Mouse (Mus musculus) stomach, embryonic 16.5 days (tissue): ENCODE measurements around the gene Iqcb1. TPM values are rescaled to one million over a fixed set of nuclear protein-coding genes. Genes with fewer than 3 reads are reported as not detected.

Experiments
- ATAC-seq: fragments of 200-750 bp; cut with Nextera tagmentation; 2 replicates; pipeline ENCODE4 v1.8.0; 2017; ENCODE audit warnings: moderate number of reproducible peaks, moderate TSS enrichment; ENCODE audit not compliant: insufficient read depth, low FRiP score
- H3K27ac ChIP-seq: fragments of 300-500 bp; sonication (generic); 2 replicates; pipeline ENCODE4 v1.5.1; 2014; ENCODE audit warnings: low read length
- H3K27me3 ChIP-seq: fragments of 300-500 bp; sonication (generic); 2 replicates; pipeline ENCODE4 v1.6.1; 2014; ENCODE audit warnings: low read length, control low read depth, mixed read lengths; ENCODE audit not compliant: control insufficient read depth, insufficient read depth
- H3K36me3 ChIP-seq: fragments of 300-500 bp; sonication (generic); 2 replicates; pipeline ENCODE4 v1.6.1; 2014; ENCODE audit warnings: low read length; ENCODE audit not compliant: control insufficient read depth, insufficient read depth
- H3K4me1 ChIP-seq: fragments of 300-500 bp; sonication (generic); 2 replicates; pipeline ENCODE4 v1.6.1; 2014; ENCODE audit warnings: low read length, control low read depth, mixed read lengths; ENCODE audit not compliant: control insufficient read depth, insufficient read depth
- H3K4me2 ChIP-seq: fragments of 300-500 bp; sonication (generic); 2 replicates; pipeline ENCODE4 v1.6.1; 2014; ENCODE audit warnings: low read depth, low read length, mixed read lengths
- H3K4me3 ChIP-seq: fragments of 300-500 bp; sonication (generic); replicated peaks from 2 replicates; pipeline ENCODE4 v1.5.1; 2014; ENCODE audit warnings: mild to moderate bottlenecking, low read length
- H3K9ac ChIP-seq: fragments of 300-500 bp; sonication (generic); 2 replicates; pipeline ENCODE4 v1.6.1; 2014; ENCODE audit warnings: low read length
- H3K9me3 ChIP-seq: fragments of 300-500 bp; sonication (generic); replicated peaks from 2 replicates; pipeline ENCODE4 v1.6.1; 2016; ENCODE audit warnings: low read length, control low read depth; ENCODE audit not compliant: control insufficient read depth
- WGBS: fragments of 180-500 bp; shearing (Covaris S2); extraction: QIAGEN DNeasy Blood & Tissue Kit; methylation state at CpG from one replicate; pipeline ENCODE4 v1.1.7; 2014; 5-methylcytosine and 5-hydroxymethylcytosine counted together
- polyA plus RNA-seq: library from polyadenylated mRNA; unstranded; fragments of >200 nt; fragmentation: Nextera tagmentation; extraction: Ambion mirVana; gene quantifications from 2 replicates; pipeline ENCODE4 v1.2.1, GENCODE M21; 2015

Gene Iqcb1
- polyA plus RNA-seq, 1 experiment from 2014 or later: 24.8 TPM

DNA sequence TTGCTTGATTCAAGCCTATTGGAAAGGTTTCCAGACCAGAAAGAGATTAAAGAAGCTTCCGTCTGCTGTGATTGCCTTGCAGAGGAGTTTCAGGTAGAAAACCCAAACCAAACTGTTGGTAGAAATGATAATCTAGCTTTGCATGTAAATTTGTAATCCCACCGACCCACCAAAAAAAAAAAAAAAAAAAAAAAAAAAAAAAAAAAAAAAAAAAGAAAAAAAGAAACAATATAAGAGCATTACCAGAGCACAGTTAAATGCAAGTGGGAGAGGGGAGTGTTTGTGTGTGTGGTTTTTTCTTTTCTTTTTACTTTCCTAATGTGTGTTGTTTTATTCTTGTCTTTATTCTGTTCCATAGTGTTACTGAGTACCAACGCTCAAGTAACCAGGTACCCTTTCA is 23.0 kb downstream of the Iqcb1 start:
- no peak for ATAC-seq
- H3K36me3 ChIP-seq: peaks cover 4% of the 10 kb centered on the region; the same call in 1 of the 2 replicates
- no peak overlapping the region for H3K4me2 ChIP-seq
- no peak overlapping the region for H3K9ac ChIP-seq
- H3K4me3 ChIP-seq: no peak overlapping the region
- no peak overlapping the region for H3K27ac ChIP-seq
- WGBS: 93% methylated on average over 3 of the region's 3 CpGs
- no peaks in the 10 kb centered on the region for H3K9me3 ChIP-seq
- H3K27me3 ChIP-seq: no peaks in the 10 kb centered on the region
- H3K4me1 ChIP-seq: no peaks in the 10 kb centered on the region

DNA sequence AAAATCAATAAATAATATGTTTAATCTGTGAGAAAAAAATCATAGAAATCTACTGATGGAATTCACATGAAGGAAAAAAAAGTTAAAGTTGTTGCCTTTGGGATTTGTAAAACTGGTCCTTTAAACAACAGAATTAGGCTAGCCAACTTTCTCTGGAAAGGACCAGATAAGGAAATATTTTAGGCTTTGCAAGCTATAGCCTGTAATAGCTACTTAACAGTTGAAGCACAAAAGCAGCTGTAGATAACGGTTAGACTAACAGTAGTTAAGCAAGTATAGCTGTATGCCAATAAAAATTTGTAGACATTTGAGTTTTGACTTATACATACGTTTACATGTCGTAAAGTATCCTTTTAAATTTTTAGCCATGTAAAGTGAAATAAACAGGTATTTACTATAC is 35.4 kb downstream of the Iqcb1 start:
- no peak overlapping the region for H3K9ac ChIP-seq
- H3K9me3 ChIP-seq: no peaks in the 10 kb centered on the region
- no peaks in the 10 kb centered on the region for H3K4me1 ChIP-seq
- H3K36me3 ChIP-seq: peaks cover 3% of the 10 kb centered on the region; the same call in 1 of the 2 replicates
- H3K4me3 ChIP-seq: no peak overlapping the region
- no peak overlapping the region for H3K27ac ChIP-seq
- no peaks in the 10 kb centered on the region for H3K27me3 ChIP-seq
- H3K4me2 ChIP-seq: no peak overlapping the region
- WGBS: 88% methylated on average over 3 of the region's 3 CpGs
- no peak for ATAC-seq

DNA sequence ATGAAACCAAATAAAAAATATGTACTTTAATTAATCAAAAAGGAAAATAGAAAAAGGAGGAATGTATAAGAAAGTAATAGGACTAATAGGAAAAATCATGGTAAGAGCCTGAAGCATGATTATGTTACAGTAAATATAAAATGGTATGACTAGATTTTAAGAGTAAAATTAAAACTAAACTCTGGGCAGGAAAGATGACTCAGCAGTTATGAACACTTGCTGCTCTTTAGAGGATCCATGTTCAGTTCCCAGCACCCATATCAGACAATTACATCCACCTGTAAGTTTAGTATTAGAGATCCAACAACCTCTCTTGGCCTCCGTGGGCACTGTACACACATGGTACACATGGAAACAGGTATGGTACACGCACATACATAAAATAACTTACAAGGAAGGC is 41.3 kb downstream of the Iqcb1 start:
- 93% methylated on average over 2 of the region's 2 CpGs for WGBS
- H3K27ac ChIP-seq: no peak overlapping the region
- peaks cover 6% of the 10 kb centered on the region; the same call in 1 of the 2 replicates for H3K4me1 ChIP-seq
- H3K36me3 ChIP-seq: peaks cover 3% of the 10 kb centered on the region; the same call in 1 of the 2 replicates
- H3K4me2 ChIP-seq: no peak overlapping the region
- no peaks in the 10 kb centered on the region for H3K27me3 ChIP-seq
- ATAC-seq: no peak
- no peak overlapping the region for H3K9ac ChIP-seq
- H3K4me3 ChIP-seq: no peak overlapping the region
- no peaks in the 10 kb centered on the region for H3K9me3 ChIP-seq

GRCm38 (mm10) chr16:36874583-36875275 is 46.5 kb downstream of the Iqcb1 start, which contains the start of the genes Eaf2 and Golgb1:
TSS of gene Eaf2 (minus strand) at chr16:36875003.
TSS of gene Golgb1 (plus strand) at chr16:36875140.
- WGBS: under 1% methylated on average over 43 of the region's 43 CpGs
- Histone ChIP-seq H3K4me3 (peak within 1 kb of the TSS; percentile 70), H3K9me3 (no peaks in the 10 kb centered on the region), H3K27ac (peak within 1 kb of the TSS; percentile 88), H3K27me3 (no peaks in the 10 kb centered on the region), H3K4me2 (peak within 1 kb of the TSS; percentile 78), H3K36me3 (no peaks in the 10 kb centered on the region; the same call in 1 of the 2 replicates), H3K4me1 (peaks cover 23% of the 10 kb centered on the region), H3K9ac (peak within 1 kb of the TSS; percentile 93)
- ATAC-seq: peak; percentile 100

DNA sequence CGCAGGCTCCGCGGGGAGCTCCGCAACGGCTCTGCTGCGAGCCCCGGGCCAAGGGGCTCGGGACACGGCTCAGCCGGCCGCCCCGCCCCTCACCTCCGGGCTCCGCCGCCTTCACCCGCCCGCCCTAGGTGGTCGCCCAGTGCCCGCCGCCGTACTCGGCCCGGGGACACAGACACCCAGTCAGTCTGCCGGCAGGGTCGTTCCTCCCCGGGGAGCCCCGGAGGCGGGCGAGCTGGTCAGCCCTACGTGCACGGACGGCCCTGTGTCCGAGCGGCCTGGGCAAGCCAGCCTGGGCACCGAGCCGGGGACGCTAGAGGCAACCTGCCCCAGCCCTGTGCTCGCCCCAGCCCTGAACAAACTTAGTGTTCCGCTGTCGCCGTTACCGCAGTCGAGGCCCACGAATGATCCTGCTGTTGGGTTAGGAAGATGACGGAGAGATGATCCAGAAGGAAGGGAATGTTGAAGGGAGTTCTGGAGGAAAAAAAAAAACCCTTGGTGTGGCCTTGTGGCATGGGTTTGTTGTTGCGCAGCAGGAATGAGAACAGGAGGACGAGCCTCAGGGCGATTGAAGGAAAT is 47.2 kb downstream of the Iqcb1 start:
- Histone ChIP-seq H3K36me3 (no peaks in the 10 kb centered on the region; the same call in 1 of the 2 replicates), H3K4me1 (peaks cover 23% of the 10 kb centered on the region), H3K27ac (peak overlapping the region; percentile 72), H3K27me3 (no peaks in the 10 kb centered on the region), H3K9ac (peak overlapping the region; percentile 93), H3K4me3 (peak overlapping the region; percentile 70), H3K4me2 (peak overlapping the region; percentile 78), H3K9me3 (no peaks in the 10 kb centered on the region)
- WGBS: 1% methylated on average over 48 of the region's 48 CpGs
- ATAC-seq: peak; percentile 74

GRCm38 (mm10) chr16:36877316-36877715 is 49.1 kb downstream of the Iqcb1 start:
- no peak for ATAC-seq
- no peak overlapping the region for H3K27ac ChIP-seq
- 75% methylated on average over 5 of the region's 5 CpGs for WGBS

DNA sequence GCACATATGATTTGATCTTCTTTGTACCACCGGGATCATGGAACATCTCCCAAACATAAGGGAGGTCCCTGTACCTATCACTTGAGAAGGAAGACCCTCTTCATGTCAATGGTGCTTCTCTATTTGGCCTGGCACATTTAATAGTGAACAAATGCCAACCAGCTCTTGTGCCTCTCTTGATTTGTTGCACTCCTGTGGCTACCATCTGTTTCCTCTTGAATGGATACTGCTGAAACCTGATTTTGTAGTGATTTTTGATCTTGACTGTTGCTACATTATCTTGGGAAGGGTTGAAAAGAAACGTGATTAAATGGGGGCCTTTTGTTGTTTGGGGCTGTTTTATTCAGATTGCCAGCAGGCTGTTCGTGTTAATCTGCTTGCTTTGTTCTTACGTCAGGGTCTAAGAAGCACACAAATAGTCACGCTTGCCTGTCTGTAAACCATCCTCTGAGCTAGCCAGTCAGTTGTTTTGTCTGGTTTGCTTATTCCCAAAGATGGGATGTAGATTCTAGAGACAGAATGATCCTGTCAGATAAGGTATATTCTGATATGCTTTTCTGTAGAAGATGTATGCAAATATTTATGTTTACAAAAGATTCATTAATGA is 54.7 kb downstream of the Iqcb1 start:
- H3K9me3 ChIP-seq: no peaks in the 10 kb centered on the region
- WGBS: 70% methylated on average over 5 of the region's 5 CpGs
- peaks cover 8% of the 10 kb centered on the region; the same call in 1 of the 2 replicates for H3K36me3 ChIP-seq
- H3K27ac ChIP-seq: no peak overlapping the region
- ATAC-seq: no peak
- H3K9ac ChIP-seq: no peak overlapping the region
- no peak overlapping the region for H3K4me3 ChIP-seq
- H3K4me1 ChIP-seq: peaks cover 3% of the 10 kb centered on the region; the same call in 1 of the 2 replicates
- no peak overlapping the region for H3K4me2 ChIP-seq
- H3K27me3 ChIP-seq: no peaks in the 10 kb centered on the region

More at GRCm38 (mm10) chr16:36877316-36877715, 49.1 kb downstream of the Iqcb1 start:
- peaks cover 23% of the 10 kb centered on the region for H3K4me1 ChIP-seq
- no peak overlapping the region for H3K9ac ChIP-seq
- no peaks in the 10 kb centered on the region for H3K36me3 ChIP-seq
- H3K4me3 ChIP-seq: no peak overlapping the region
- H3K9me3 ChIP-seq: no peaks in the 10 kb centered on the region
- no peak overlapping the region for H3K4me2 ChIP-seq
- no peaks in the 10 kb centered on the region for H3K27me3 ChIP-seq

GRCm38 (mm10) chr16:36884881-36885280 is 56.7 kb downstream of the Iqcb1 start:
- Histone ChIP-seq H3K27me3 (no peaks in the 10 kb centered on the region), H3K4me2 (no peak overlapping the region), H3K9me3 (no peaks in the 10 kb centered on the region), H3K4me3 (no peak overlapping the region), H3K27ac (no peak overlapping the region), H3K9ac (no peak overlapping the region), H3K36me3 (peaks cover 8% of the 10 kb centered on the region; the same call in 1 of the 2 replicates), H3K4me1 (no peaks in the 10 kb centered on the region)
- WGBS: 87% methylated on average over 4 of the region's 4 CpGs
- ATAC-seq: no peak

GRCm38 (mm10) chr16:36885912-36886311 is 57.7 kb downstream of the Iqcb1 start:
- Histone ChIP-seq H3K4me2 (no peak overlapping the region), H3K36me3 (peaks cover 8% of the 10 kb centered on the region; the same call in 1 of the 2 replicates), H3K4me1 (no peaks in the 10 kb centered on the region), H3K27ac (no peak overlapping the region), H3K27me3 (no peaks in the 10 kb centered on the region), H3K4me3 (no peak overlapping the region), H3K9ac (no peak overlapping the region), H3K9me3 (no peaks in the 10 kb centered on the region)
- WGBS: 91% methylated on average over 11 of the region's 11 CpGs
- no peak for ATAC-seq
